Mouse (Mus musculus) c-Kit-positive CD71-positive TER-119-positive erythroid progenitor cells, embryonic 14.5 days (primary cell): ENCODE data around the gene Ano2.

Experiments used
- DNase-seq: peaks from one replicate; pipeline ENCODE4 v3.0.0-alpha.2; 2013; ENCODE audit warnings: low spot score

The Ano2 gene

DNA sequence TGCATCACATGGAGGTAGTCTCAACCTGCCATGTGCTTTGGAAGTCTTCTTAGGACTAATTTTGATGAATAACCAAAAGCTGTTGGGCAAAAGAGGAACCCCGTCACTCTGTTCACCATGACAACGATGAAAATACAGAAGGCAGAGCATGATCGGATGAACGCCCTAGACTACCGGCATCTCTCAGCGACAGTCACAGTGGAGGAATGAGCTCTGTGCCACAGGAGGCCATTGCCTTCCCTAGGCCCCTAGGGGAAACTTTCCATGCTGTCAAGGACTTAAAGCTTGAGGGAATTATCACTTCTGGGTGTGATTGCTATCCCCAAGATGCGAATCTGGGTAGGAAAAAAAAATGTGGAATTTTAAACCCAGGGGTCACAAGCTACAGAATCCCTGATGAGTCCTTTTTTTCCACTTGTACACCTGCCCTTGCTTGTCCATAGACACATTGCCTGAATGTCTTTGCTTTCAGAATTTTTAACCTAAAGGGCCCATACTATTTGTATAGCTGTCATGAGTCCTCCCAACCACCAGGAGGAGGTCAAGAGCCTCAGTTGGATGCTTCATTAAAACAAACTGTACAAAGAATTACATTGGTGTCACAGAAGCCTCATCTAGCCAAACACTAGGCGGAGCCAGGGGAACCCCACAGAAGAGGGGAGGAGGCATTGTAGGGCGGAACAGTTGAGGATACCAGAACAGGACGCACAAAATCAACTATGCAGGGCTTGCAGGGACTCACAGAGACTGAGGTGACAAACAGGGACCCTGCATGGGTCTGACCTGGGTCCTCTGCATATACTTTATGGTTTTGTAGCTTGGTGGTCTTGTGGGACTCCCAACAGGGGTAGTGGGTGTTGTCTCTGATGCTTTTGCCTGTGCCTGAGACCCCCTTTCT is 53.2 kb downstream of the Ano2 start:
- no peak for DNase-seq

DNA sequence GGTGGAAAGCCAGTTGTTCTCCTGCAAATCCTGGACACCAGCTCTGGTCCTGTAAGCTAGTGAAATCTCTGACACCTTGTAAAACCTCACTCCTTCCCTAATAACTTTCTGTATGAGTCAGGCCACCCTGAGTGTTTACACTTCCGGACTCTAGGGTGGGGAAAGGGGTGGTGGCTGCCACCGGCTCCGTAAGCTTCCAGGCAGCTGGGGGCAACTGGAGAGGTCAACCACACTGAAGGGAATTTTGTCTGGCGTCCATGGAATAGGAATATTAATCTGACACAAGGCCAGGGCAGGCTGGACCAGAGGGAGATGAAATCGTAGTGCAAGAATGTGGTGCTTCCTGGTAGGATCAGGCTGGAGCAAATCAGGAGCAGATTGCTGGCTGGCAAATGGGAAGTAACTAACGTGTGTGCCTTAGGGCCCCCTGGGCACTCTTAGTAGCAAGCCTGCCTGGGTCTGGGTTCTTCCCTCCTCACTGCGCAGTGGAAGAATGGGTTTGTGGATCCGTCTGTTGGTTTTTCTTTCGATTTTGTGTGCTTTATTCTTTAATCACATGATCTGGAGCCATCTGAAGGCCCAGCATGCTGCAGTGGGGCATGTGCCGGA is 57.2 kb downstream of the Ano2 start:
- DNase-seq: no peak

DNA sequence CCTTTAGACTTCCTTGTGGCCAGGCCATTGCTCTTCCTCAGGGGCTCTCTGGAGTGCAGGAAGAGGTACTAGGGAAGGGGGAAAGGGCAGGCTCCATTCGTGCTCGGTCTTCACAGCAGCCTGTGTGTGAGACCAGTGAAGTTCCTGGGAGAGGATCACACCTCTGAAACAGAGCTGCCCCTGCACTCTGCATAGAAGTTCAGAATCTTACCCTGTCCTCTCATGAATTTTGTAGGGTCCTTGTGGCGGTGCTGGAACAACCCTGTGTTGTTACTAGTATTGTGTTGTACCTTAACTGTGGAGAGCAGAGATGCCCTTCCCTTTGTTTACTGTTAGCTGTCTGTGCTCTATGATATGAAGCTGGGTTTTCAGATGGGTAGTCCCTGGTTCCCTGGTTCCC is 58.4 kb downstream of the Ano2 start:
- DNase-seq: no peak

DNA sequence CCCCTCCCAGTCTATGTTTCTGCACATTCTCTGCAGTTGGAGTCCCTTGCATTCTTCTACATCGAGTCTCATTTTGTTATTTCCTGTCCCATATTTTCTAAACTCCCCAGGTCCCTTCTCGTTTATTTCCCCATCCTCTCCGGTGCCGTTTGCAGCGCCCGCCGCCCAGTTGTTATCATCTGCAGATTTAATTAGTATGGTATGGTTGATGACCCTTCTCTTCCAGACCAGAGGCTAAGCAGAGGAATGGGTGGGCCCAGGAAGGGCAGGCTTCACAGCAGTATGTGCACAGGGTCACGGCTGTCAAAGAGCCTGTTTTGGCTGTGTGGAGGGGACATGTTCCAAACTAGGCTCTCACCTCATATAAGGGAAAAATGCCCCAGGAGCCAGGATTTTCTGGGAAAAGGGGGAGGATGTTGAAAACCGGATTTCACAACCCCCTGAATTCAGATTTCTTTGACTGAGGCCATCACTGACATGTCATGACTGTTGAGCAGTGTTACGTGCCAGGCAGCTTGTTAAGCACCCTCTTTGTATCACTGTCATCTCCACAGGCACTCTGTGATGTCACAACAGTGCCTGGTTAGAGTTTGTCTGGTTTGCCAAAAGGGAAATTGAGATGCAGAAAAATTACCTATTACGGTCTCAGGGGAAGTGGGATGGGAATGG is 72.8 kb downstream of the Ano2 start:
- DNase-seq: no peak

DNA sequence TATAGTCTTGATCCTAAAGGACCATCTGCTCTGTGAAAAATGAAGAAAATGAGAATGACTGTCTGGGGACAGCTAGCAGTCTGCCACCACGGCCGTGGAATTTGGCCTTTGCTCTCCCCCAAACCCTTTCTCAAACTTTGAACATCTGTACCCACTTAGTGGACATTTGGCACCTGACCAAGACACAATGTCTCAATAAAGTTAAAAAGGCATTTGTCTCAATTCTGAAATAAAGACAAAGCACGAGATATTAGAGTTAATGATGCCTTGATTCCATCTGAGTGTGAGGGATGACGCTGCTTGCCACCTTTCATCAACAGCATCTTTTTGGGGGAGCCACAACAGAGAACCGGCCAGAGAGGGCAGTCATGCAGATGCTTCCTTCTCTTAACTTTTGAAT is 83.0 kb downstream of the Ano2 start:
- no peak for DNase-seq

DNA sequence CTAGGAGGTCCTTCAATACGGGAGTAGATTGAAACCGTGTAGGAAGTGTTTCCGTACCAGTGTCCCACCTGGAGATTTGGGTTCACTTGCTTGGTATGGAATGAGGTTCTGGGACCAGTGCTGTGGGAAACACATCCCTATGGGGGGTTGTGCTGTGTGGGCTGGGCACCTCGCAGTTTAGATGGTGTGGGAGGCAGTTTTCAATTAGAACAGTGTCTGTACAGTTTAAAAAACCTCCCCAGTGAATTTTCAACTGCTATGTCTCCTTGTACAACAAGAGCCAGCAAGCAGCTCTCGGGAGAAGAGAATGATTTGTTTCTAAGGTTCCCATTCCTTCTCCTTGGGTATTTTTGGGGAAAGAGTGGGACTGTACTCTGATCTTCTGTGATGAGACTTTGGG is 86.1 kb downstream of the Ano2 start:
- no peak for DNase-seq

DNA sequence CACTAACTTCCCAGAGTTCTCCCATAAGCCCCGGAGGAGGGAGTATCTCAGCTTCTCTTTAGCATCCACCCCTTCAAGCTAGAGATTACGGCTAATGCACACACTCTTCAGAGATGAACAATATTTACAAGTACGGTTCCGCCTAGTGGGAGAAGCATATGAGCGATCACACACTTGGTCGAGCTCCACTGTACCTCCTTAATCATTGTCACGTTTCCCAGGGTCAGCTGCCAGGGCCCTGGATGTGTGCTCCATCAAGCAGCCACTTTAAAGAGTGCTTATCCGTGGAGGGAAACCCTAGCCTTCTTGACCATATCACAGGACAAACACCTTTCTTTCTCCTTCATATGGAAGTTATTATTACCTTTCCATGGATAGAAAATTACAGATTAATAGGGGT is 112.7 kb downstream of the Ano2 start:
- DNase-seq: no peak

DNA sequence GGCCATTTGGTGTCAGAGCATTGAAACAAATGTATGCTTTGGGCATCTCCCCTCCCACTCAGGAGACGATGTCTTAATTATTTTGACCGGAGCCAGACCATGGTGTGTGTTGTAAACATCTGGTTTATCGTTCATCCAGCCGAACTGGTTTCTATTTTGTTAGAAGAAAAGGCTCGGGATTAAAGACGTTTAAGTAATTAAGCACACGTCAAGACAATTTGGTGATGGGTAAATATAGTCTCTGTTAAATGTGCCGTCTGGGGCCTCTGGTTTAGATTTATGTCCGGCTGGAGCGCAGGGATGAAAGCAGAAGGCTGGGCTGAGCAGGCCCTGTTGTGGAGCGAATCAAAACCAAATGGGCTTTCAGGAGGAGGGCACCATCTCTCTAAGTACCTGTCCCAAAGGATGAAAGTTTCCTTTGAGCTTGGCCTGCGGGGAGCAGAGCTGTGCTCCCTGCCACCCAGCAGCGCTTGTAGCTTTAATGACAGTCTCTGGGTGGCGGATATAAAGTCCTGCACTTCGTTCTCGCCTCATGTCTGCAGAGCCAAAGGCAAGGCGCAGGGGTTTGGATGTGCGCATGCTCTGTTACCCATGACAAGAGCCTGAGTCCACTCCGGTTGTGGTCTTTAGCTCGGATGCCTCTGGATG is 113.3 kb downstream of the Ano2 start:
- no peak for DNase-seq

DNA sequence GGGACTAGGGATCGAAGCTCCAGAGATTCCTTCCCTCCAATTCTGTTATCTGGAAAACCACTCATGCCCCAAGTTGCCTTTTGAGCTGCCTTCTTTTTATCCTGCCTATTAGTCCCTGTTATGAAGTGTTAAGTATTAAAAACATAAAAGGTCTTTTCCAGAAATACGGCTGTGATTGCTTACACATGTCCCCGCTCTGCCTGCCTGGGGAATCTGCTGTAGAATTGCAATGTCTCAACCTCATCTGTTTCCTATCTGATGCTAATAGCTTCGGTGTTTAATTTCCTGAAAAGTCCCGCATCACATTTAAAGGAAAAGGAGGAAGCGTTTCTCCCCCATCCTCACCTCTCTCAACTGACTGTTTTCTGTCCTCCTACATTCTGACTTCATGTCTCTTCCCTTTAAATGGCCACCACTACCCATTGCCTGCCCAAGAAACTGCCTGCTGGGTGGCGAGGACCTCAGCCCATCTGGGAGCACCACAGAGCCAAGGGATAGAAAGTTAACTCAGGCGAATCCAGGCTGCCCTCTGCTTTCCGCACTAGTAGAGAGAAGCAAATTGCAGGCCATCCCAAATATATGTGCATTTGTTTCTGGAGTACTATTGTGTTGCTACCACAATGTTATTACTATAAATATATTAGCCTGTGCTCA is 118.9 kb downstream of the Ano2 start:
- no peak for DNase-seq

DNA sequence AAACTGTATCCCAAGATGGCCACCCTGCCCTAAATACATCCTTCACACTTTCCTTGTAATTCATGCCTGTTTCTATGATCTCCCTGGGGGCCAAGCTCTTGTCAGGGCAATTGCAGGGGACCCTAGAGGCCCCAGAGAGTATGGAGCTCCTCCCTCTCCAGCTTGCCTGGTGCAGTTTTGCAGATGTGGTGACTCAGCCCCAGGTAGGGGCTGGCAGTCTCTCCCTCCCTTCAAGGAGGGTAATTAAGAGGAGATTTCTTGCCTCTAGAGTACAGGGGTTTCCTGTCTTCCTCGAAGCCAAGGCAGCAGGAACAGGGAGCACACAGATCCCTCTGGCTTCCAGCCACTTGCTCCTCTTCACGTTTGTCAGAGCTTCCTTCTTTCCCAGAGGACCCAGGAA is 121.2 kb downstream of the Ano2 start:
- DNase-seq: no peak

DNA sequence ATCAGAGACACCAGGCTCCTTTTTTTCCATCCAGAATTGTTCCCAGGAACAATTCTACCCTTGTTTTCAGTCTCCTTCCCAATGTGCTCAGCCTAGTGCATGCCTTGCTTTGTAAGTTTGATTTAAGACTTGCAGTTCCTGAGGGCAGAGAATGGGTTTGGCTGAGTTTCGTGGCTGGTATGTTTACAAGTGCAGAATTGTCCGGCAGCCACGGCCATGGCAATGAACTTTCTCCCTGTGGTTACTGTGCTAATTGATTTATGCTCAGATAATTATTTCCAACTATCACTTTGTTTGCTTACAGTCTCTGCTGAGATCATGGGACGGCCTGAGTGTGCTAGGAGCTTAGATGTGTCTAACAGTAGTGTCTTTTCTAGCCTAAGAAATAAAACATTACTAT is 147.9 kb downstream of the Ano2 start:
- no peak for DNase-seq

DNA sequence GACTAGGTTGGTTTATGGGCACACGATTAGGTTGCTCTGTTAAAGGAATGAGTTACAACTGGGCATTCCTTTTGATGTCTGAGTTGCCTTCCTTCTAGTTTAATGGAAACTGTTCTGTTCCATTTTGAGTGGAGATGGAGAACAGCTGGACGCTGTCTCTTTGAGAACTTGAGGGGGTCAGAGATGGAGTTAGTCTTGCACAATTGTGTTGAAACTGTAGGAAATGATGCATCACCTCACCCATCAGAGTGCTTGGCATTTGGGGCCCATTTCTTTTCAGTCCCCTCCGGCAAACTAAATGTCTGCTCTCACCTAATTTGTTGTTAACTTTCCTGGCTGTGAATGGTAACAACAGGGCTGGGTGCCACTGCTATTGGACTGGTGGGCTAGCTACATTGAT is 151.1 kb downstream of the Ano2 start:
- no peak for DNase-seq

DNA sequence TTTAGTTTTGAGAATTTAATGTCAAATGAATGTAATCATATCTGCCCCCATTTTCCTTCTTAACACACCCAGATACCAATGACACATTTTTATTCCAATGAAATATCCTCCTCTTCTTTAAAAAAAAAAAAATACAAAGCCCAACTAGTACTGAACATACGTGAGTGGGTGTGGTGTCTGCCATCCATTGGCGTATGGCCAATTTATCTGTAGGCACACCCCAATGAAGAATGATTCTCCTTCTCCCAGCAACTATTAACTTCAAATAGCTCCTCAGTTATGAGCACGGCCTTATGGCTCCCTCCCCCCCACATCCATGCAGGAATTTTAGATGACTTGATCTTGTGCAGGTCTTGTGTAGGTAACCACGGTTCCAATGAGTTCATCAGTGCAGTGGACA is 161.0 kb downstream of the Ano2 start:
- no peak for DNase-seq

DNA sequence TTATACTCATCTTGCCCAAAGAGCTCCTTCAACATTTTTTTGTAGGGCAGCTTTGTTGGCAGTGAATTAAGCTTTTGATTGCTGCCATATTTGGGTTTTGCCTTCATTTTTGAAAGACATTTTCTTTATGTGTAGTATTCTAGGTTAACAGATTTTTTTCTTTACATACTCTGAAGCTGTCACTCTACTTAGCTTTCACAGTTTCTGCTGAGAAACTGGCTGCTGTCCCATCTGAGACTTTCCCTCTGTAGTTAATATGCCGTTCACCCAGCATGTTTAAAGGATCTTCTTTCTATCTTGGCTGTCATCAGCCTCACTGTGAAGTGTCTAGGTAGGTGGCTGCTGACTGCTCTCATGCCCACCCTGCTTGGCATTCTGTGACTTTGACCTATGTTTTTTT is 168.1 kb downstream of the Ano2 start:
- DNase-seq: no peak

DNA sequence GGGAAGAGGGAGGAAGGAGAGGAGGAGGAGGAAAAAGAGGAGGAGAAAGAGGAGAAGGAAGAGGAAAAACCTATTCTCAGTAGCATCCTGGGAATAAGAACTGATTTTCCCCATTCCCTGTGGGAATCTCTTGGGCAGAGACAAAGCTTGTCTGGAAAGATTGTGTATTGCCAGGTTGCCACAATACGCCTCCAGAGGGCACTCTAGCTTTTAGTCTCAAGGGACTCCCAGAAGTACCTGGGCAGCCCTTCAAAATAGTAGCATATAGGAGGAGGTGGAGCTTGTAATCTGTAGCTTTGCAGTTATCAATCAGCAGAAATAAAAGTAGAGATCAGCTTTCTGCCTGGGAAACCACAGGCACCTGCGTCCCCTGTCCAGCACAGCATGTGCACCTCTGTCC is 178.3 kb downstream of the Ano2 start:
- no peak for DNase-seq

DNA sequence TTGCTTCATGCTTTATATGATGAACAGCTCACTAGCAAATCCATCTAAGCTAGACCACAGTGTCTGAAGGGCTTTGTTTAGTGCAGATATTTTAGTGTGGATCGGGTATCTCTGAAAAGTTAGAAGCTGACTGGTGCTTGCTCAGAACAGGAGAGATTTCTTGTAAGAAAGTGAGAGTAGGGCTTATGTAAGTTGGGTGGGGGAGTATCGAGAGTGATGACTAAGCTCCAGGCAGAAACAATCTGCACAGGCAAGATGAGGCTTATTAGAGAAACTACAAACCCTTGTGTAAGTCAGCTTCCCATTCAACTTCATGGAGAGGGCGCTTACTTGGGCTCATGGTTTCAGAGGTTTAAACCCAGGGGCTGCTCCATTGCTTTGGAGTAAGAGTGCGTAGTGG is 181.3 kb downstream of the Ano2 start:
- DNase-seq: no peak

DNA sequence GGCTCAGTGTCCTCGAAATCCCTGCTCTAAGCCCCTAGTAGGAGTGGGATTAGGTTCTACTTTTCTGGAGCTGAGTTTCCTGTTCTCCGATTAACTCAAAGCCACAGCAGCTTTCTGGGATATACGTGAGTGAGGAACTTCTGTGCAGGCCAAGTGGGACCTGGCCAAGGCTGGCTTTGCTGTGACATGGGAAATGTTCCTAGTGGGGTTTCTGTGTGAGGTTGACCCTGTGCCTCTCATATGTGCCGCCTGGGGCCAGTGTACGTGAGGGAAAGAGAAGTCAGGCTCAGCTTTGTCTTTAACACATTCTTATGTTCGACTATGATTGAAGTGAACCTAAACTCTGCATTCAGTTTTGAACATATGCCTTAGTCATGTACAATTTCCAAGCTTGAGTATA is 184.5 kb downstream of the Ano2 start:
- no peak for DNase-seq

DNA sequence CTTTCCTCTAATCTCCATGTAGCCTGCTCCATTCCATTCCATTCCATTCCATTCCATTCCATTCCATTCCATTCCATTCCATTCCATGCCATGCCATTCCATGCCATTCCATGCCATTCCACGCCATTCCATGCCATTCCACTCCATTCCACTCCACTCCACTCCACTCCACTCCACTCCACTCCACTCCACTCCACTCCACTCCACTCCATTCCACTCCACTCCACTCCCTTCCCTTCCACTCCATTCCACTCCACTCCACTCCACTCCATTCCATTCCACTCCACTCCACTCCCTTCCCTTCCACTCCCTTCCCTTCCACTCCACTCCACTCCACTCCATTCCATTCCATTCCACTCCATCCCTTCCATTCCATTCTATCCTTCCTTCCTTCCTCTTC is 186.7 kb downstream of the Ano2 start:
- no peak for DNase-seq

DNA sequence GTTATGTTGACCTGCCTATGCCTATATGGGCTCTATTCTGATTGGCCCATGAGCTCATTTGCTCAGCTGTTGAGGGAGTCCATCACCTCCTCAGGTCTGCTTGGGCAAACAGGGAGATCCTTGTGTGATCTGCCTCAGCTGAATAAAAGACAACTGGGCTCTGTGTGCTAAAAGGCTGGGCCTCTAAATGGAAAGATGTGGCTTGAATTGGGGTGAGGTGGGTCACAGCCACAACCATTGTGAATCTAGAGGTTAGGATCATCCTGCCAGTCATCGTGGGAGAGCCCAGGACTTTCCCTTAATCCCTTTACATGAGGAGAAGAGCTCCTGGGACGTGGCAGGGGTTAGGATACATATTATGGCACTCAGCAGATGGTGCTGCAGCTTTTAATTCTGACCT is 188.5 kb downstream of the Ano2 start:
- no peak for DNase-seq

DNA sequence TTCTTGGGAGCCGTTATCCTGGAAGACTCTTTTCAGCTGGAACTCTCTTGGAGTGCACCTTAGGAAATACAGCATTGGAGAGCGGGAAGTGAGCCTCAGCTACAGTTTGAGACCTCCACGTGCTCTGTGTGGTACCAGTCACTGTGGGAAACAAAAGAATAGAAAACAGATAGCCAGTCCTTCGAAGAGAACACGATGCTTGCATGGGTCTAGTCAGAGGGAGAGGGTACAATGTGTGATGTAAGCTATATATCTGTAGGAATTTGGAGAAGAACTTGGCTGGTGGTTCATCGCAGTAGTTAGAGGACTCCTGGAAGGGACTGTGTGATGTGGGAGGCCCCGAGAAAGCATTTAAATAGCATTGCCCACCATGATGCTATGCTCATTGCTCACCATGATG is 189.1 kb downstream of the Ano2 start:
- DNase-seq: no peak

DNA sequence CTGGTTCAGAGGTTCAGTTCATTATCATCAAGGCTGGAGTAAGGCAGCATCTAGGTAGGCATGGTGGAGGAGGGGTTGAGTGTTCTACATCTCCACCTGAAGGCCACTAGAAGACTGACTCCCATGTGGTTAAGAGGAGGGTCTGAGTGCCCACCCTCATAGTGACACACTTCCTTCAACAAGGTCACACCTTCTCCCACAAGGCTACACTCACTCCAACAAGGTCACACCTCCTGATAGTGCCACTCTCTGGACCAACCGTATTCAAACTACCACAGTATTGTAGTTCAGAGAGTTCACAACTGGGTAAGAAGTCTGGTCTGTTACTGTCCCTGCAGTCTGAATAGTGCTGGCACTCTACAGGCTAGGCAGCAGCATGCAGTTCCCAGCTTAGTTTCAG is 198.4 kb downstream of the Ano2 start:
- no peak for DNase-seq

DNA sequence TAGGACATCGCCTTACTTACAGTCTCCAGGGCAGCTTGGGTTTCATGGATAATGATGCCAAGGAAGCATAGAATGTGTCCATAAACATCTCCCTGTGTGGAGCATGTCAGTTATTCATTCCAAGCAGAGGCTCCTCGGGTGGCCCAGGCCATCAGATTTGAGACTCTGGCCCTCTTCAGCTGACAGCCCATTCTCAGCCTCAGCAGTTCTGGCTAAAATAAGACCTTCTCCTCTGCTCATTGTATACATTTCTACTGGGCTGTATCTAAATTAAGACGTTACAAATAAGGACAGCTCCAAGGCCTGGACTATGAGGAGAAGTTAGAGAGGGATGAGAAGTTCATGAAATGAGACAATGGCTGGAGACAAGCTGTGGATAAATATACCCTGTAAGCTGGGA is 204.1 kb downstream of the Ano2 start:
- DNase-seq: no peak
